Mouse (Mus musculus): Measurements from ENCODE around the gene Ssxb10. TPM values are rescaled to one million over a fixed set of nuclear protein-coding genes. Genes with fewer than 3 reads are reported as not detected.

Ssxb10 gene
- total RNA-seq (2023), result not detected

GRCm38 (mm10) chrX:8327124-8327523 lies at the start of gene Ssxb10:
TSS of gene Ssxb10 (plus strand) at chrX:8327424.

GRCm38 (mm10) chrX:8366678-8367077 lies 39.5 kb downstream of the Ssxb10 start, which contains the start of gene Ssxb9:
TSS of gene Ssxb9 (plus strand) at chrX:8366978.

Other genes with a start within 250 kb of the Ssxb10 start
- 98.2 TPM for gene Was, start 236.9 kb upstream of the Ssxb10 start, total RNA-seq (2023)
- gene Wdr13, start 194.5 kb upstream of the Ssxb10 start, total RNA-seq (2023), result 42.6 TPM
- gene Rbm3, start 181.5 kb upstream of the Ssxb10 start, total RNA-seq (2023), result 573 TPM
- 13.6 TPM for gene Tbc1d25, start 151.2 kb upstream of the Ssxb10 start, total RNA-seq (2023)
- gene Ebp, start 133.9 kb upstream of the Ssxb10 start, total RNA-seq (2023), result 30.0 TPM
- not detected for gene Porcn, start 120.9 kb upstream of the Ssxb10 start, total RNA-seq (2023)
- 14.7 TPM for gene Ftsj1, start 75.0 kb upstream of the Ssxb10 start, total RNA-seq (2023)
- gene Slc38a5, start 56.3 kb upstream of the Ssxb10 start, total RNA-seq (2023), result 0.50 TPM
- not detected for gene Ssxb9, start 39.6 kb downstream of the Ssxb10 start, total RNA-seq (2023)
- gene Ssxb1, start 85.9 kb downstream of the Ssxb10 start, total RNA-seq (2023), result not detected
- not detected for gene Ssxb2, start 134.3 kb downstream of the Ssxb10 start, total RNA-seq (2023)
- not detected for gene Gm14459, start 197.5 kb downstream of the Ssxb10 start, total RNA-seq (2023)
- gene Ssxb6, start 220.8 kb downstream of the Ssxb10 start, total RNA-seq (2023), result not detected

Data from CD4-positive naive resting alpha-beta T cell, adult 76 days (primary cell).